Mouse (Mus musculus): ENCODE results near the gene Tenm4.

DNA sequence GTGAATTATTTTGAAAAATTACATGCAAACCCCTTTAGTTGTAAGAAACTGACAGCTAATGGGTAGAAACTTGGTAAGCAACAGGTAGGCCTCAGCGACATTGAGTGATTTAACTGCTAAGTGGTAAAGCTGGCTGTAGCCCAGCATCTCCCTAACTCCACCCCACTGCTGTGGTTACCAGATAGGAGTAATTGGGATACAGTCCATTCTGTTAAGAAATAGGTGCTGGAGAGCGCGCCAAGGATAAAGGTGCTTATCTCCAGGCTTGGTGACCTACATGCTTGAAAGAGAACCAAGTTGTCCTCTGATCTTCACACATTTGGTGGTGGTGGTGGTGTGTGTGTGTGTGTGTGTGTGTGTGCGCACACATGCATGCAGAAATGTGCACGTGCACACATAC, 788.1 kb downstream of the Tenm4 start:
- TF ChIP-seq POLR2A (IDR thresholded peaks at IDR 0.05; ENCODE audit: extremely low read depth, insufficient read depth, low read length) (no peak), CTCF (IDR thresholded peaks at IDR 0.05; ENCODE audit: low read depth, low read length) (no peak)

Measured in liver, adult 2 months (tissue).